Mouse (Mus musculus) limb, embryonic 11.5 days (tissue): Measurements from ENCODE around the gene Neurl1b. TPM values are rescaled to one million over a fixed set of nuclear protein-coding genes. Genes with fewer than 3 reads are reported as not detected.
A peak's percentile ranks its signal among the peaks of the same experiment; 100 is the strongest.

Experiments
- ATAC-seq: fragments of 200-750 bp; cut with Nextera tagmentation; 2 replicates; pipeline ENCODE4 v1.8.0; 2017; ENCODE audit warnings: low read depth; ENCODE audit not compliant: insufficient number of reproducible peaks, low FRiP score, low TSS enrichment
- DNase-seq: peaks from one replicate; pipeline ENCODE4 v3.0.0-alpha.2; 2015; ENCODE audit warnings: low spot score
- H3K27ac ChIP-seq: fragments of 300-500 bp; sonication (generic); replicated peaks from 2 replicates; pipeline ENCODE4 v1.5.1; 2014; ENCODE audit warnings: low read depth, mild to moderate bottlenecking, low read length
- H3K27me3 ChIP-seq: fragments of 300-500 bp; sonication (generic); 2 replicates; pipeline ENCODE4 v1.6.1; 2014; ENCODE audit warnings: mild to moderate bottlenecking, low read length, mixed read lengths; ENCODE audit not compliant: control insufficient read depth, insufficient read depth
- H3K36me3 ChIP-seq: fragments of 300-500 bp; sonication (generic); 2 replicates; pipeline ENCODE4 v1.6.1; 2014; ENCODE audit warnings: mild to moderate bottlenecking, low read length, moderate library complexity, mixed read lengths; ENCODE audit not compliant: control insufficient read depth, insufficient read depth
- H3K4me1 ChIP-seq: fragments of 300-500 bp; sonication (generic); 2 replicates; pipeline ENCODE4 v1.6.1; 2014; ENCODE audit warnings: low read length, mixed read lengths; ENCODE audit not compliant: control insufficient read depth, insufficient read depth
- H3K4me2 ChIP-seq: fragments of 300-500 bp; sonication (generic); 2 replicates; pipeline ENCODE4 v1.6.1; 2014; ENCODE audit warnings: low read depth, mild to moderate bottlenecking, moderate library complexity; ENCODE audit not compliant: severe bottlenecking
- H3K4me3 ChIP-seq: fragments of 300-500 bp; sonication (generic); 2 replicates; pipeline ENCODE4 v1.5.1; 2014; ENCODE audit warnings: low read depth, low read length
- H3K9ac ChIP-seq: fragments of 300-500 bp; sonication (generic); 2 replicates; pipeline ENCODE4 v1.6.1; 2014; ENCODE audit warnings: mild to moderate bottlenecking, low read length
- H3K9me3 ChIP-seq: fragments of 300-500 bp; sonication (generic); 2 replicates; pipeline ENCODE4 v1.6.1; 2016; ENCODE audit warnings: low read length; ENCODE audit not compliant: control insufficient read depth
- WGBS: fragments of 180-500 bp; shearing (Covaris S2); extraction: QIAGEN DNeasy Blood & Tissue Kit; methylation state at CpG from one replicate; pipeline ENCODE4 v1.1.7; 2014; 5-methylcytosine and 5-hydroxymethylcytosine counted together
- polyA plus RNA-seq: library from polyadenylated mRNA; unstranded; fragments of >200 nt; fragmentation: Nextera tagmentation; extraction: Ambion mirVana; gene quantifications from 2 replicates; pipeline ENCODE4 v1.2.1, GENCODE M21; 2014

The Neurl1b gene
- polyA plus RNA-seq, 1 experiment from 2014 or later = 0.21 TPM

DNA sequence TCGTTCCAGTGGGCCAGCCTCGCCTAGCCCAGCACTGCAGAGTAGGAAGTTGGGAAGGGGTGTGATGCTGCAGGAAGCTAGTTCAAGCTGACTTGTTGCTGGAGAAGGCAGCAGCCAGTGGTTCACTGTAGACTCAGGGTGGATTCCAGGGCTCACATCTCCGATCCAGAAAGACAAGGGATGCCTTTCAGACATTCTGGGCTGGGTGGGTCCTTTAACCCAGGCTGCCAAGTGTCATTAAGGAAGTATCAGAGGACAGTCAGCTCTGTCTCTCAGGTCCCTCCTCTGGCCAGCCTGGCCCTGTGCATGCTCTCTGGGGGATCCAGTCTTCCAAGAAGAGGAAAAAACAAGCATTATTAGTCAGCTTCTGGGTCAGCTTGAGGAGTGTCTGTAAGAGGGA lies 26.5 kb upstream of the Neurl1b start:
- no peak for ATAC-seq
- no peaks in the 10 kb centered on the region for H3K36me3 ChIP-seq
- no peaks in the 10 kb centered on the region for H3K27me3 ChIP-seq
- H3K4me2 ChIP-seq = no peak overlapping the region
- no peaks in the 10 kb centered on the region; the same call in 1 of the 2 replicates for H3K9me3 ChIP-seq
- no peak overlapping the region for H3K4me3 ChIP-seq
- H3K4me1 ChIP-seq = no peaks in the 10 kb centered on the region
- no peak for DNase-seq
- 83% methylated on average over 3 of the region's 3 CpGs for WGBS
- H3K9ac ChIP-seq = no peak overlapping the region
- H3K27ac ChIP-seq = no peak overlapping the region

DNA sequence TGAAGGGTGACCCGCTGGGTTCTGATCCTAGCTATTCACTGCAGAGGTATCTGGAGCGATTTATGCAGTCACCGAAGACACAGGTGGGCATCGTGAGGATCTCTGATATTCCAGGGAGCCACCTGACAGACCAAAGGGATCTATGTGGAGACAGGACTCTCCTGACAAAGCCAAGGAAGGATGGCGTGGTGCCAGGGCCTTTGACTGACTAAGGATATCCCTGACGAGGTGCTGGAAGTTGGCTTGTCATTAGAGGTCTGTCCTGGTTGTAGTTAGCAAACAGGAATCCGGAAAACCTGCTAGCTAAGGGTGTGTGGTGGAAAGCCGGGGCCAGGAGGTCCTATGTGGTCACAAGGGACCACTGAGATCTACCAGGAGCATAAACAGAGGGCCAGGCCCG lies 25.4 kb upstream of the Neurl1b start:
- Histone ChIP-seq H3K9me3 (no peaks in the 10 kb centered on the region; the same call in 1 of the 2 replicates), H3K9ac (no peak overlapping the region), H3K27ac (no peak overlapping the region), H3K27me3 (no peaks in the 10 kb centered on the region), H3K36me3 (no peaks in the 10 kb centered on the region), H3K4me3 (no peak overlapping the region), H3K4me2 (no peak overlapping the region), H3K4me1 (no peaks in the 10 kb centered on the region)
- ATAC-seq = no peak
- WGBS = 86% methylated on average over 9 of the region's 9 CpGs
- DNase-seq = no peak

DNA sequence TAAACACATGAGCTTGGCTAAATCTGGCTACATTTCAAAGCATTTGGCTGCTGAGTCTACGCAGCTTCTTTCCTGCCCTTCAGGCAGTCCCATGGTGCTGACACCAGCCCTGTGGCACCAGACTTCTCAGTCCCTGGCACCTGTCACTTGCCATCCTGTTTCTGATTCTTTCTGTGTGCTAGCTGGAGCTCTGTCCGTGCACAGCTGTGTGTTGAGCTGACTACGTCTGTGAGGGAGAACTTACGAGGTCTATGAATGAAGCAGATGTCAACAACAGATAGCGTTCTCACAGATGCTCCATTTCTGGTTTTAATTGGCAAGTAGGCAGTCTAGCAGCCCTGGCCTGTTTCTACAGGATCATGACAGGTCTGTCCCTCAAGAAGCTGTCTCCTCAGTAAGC lies 24.0 kb upstream of the Neurl1b start:
- Histone ChIP-seq H3K27ac (no peak overlapping the region), H3K36me3 (no peaks in the 10 kb centered on the region), H3K4me2 (no peak overlapping the region), H3K4me3 (no peak overlapping the region), H3K9me3 (no peaks in the 10 kb centered on the region; the same call in 1 of the 2 replicates), H3K27me3 (no peaks in the 10 kb centered on the region), H3K4me1 (no peaks in the 10 kb centered on the region), H3K9ac (no peak overlapping the region)
- DNase-seq (no peak), ATAC-seq (no peak)
- 76% methylated on average over 5 of the region's 5 CpGs for WGBS

DNA sequence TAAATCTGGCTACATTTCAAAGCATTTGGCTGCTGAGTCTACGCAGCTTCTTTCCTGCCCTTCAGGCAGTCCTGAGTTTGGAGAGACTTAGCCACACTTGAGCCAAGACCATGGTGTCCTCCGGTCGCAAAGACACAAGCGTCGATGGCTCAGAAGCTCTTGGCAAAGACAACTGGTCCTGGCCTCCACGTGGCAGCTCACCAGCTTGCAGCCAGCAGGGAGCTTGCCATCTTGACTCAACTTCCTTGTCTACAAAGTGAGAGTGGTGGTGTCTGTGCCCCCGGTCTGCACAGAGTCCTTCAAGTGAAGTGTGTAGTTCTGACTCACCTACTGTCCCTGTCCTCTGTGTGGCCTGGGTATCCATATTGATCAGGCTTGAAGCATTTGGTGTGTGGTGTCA lies 22.3 kb upstream of the Neurl1b start:
- DNase-seq (no peak), ATAC-seq (no peak)
- no peak overlapping the region for H3K4me2 ChIP-seq
- H3K4me3 ChIP-seq = no peak overlapping the region
- H3K36me3 ChIP-seq = no peaks in the 10 kb centered on the region
- no peaks in the 10 kb centered on the region; the same call in 1 of the 2 replicates for H3K9me3 ChIP-seq
- H3K4me1 ChIP-seq = no peaks in the 10 kb centered on the region
- H3K27ac ChIP-seq = no peak overlapping the region
- no peaks in the 10 kb centered on the region for H3K27me3 ChIP-seq
- WGBS = 87% methylated on average over 7 of the region's 7 CpGs
- H3K9ac ChIP-seq = no peak overlapping the region

DNA sequence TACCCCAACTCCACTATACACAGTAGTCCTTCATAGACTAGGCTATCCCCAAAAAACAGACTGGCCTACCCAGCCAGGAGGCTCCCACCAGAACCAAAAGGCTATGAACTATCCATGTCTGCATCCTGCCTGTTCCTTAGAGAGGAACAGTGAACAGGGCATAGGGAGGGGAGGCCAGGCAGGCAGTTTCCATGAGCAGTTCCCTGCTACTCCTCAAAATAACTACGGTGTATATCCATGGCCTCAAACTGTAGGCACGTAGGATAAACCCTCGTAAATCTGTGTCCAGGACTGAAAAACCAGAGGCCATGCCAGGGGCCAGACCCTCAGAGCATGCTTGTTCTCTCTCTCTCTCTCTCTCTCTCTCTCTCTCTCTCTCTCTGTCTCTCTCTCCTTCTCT lies 17.9 kb upstream of the Neurl1b start:
- Histone ChIP-seq H3K4me1 (no peaks in the 10 kb centered on the region), H3K36me3 (no peaks in the 10 kb centered on the region), H3K9ac (no peak overlapping the region), H3K27ac (no peak overlapping the region), H3K9me3 (no peaks in the 10 kb centered on the region; the same call in 1 of the 2 replicates), H3K4me3 (no peak overlapping the region), H3K4me2 (no peak overlapping the region), H3K27me3 (no peaks in the 10 kb centered on the region)
- DNase-seq = no peak
- WGBS = 61% methylated on average over 3 of the region's 3 CpGs
- ATAC-seq = no peak

DNA sequence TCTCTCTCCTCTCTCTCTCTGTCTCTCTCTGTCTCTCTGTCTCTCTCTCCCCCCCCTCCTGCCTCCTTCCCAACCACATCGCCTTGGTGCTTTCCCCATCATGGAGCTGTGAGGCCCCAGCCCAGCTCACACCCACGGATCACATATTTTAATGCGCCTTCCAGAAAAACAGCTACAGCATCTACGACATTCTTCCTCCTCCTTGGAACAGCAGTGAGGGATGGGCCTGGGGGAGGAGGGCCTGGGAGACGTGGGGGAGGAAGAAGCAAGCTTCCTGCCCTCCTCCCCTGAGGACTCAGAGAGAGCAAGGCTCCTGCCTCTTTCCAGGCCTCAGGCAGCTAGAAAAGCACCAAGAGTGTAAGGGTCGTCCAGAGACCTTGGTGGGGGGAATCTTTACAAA lies 17.3 kb upstream of the Neurl1b start:
- Histone ChIP-seq H3K9me3 (no peaks in the 10 kb centered on the region; the same call in 1 of the 2 replicates), H3K9ac (no peak overlapping the region), H3K36me3 (no peaks in the 10 kb centered on the region), H3K4me1 (no peaks in the 10 kb centered on the region), H3K27ac (no peak overlapping the region), H3K27me3 (no peaks in the 10 kb centered on the region), H3K4me2 (no peak overlapping the region), H3K4me3 (no peak overlapping the region)
- DNase-seq (no peak), ATAC-seq (no peak)
- WGBS = 49% methylated on average over 6 of the region's 6 CpGs

DNA sequence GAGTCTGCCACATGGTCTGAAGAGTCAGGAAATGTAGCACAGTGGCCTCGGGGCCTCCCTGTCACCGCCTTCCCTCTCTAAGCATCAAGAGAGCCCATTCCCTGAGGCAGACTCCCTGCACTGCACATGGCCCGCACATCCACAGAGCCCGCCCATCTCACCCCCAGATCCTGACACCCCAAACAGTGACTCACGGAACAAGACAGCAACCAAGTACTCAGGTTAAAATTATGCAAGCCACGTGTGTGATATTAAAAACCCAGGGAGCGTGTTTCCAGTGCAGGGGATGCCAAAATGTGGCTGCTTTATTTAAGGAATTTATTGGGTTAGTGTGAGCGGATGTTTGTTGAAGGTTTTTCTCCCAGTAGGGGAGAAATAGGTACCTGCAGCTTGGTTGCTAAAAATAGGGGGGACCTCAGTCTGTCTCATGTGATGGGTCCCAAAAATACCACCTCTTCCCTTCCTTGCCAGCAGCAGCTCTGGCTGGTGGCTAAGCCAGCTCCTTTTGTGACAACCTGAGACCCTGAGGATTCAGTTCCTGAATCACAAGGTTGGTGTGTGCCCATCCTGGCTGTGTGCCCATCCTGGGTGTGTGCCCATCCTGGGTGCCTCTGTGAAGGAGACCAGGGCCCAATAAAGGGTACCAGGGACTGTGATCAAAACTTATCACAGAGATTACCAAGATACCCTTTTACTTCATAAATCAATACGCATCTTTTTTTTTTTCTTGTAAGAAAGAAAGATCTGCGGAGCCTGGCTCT lies 9.1 kb upstream of the Neurl1b start:
- H3K36me3 ChIP-seq = no peaks in the 10 kb centered on the region
- ATAC-seq = no peak

DNA sequence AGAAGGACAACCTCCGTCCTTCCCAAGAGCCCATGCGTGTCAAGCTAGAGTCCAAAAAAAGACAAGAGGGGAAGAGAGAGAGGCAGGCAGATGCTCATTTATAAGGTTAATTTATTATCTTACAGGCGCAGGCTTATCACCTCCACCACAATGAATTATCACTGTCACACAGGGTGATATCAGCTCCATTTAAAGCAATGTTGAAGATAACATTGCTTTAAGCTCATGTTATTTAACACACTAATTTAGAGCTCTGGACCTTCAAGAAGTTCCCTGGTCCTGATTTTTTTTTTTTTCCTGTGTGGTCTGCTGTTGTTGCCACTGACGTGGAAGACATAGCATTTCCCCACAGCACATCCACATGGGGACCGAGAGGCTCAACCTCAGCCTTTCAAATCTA lies 1.7 kb upstream of the Neurl1b start:
- Histone ChIP-seq H3K4me3 (no peak overlapping the region), H3K4me2 (no peak overlapping the region), H3K9ac (no peak overlapping the region), H3K27ac (no peak overlapping the region), H3K36me3 (no peaks in the 10 kb centered on the region), H3K27me3 (peaks cover 42% of the 10 kb centered on the region), H3K4me1 (0 out of 2 replicates have a peak, but pooled peaks cover 2% of the 10 kb centered on the region), H3K9me3 (no peaks in the 10 kb centered on the region)
- WGBS = 77% methylated on average over 5 of the region's 5 CpGs
- DNase-seq (no peak), ATAC-seq (no peak)

More for the DNA sequence above, 9.1 kb upstream of the Neurl1b start:
- H3K9ac ChIP-seq = no peak overlapping the region
- H3K4me1 ChIP-seq = no peaks in the 10 kb centered on the region
- H3K27ac ChIP-seq = no peak overlapping the region
- 76% methylated on average over 10 of the region's 10 CpGs for WGBS
- H3K4me3 ChIP-seq = no peak overlapping the region
- no peak overlapping the region for H3K4me2 ChIP-seq
- no peaks in the 10 kb centered on the region for H3K9me3 ChIP-seq
- H3K27me3 ChIP-seq = no peaks in the 10 kb centered on the region
- no peak for DNase-seq

DNA sequence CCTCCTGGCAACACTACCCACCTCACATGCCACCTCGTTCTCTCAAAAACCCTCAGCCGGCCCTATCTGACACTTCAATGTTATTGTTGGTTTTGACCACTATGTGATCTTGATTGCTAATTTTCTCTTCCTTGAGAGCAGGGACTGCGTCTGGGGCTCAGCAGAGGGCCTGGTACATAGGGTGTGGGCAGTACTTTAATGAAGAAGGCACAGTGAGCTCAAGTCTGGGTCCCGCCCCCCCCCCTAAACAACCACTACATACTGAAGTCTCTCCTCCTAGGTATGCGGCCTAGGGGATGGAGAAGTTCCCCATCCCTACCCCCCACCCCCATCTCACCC lies 476 bp upstream of the Neurl1b start:
- H3K4me3 ChIP-seq = peak overlapping the region; percentile 54
- H3K9ac ChIP-seq = peak overlapping the region; percentile 60; the same call in 1 of the 2 replicates
- no peaks in the 10 kb centered on the region for H3K9me3 ChIP-seq
- WGBS = 14% methylated on average over 5 of the region's 5 CpGs
- H3K4me2 ChIP-seq = peak overlapping the region; percentile 100
- 0 out of 2 replicates have a peak, but pooled peaks cover 2% of the 10 kb centered on the region for H3K4me1 ChIP-seq
- ATAC-seq (no peak), DNase-seq (no peak)
- H3K27me3 ChIP-seq = peaks cover 42% of the 10 kb centered on the region
- no peak overlapping the region for H3K27ac ChIP-seq
- no peaks in the 10 kb centered on the region for H3K36me3 ChIP-seq
